Mouse (Mus musculus) limb, embryonic 12.5 days (tissue): ENCODE measurements around the gene Hyal1. TPM values are rescaled to one million over a fixed set of nuclear protein-coding genes. Genes with fewer than 3 reads are reported as not detected.

Experiments used
- ATAC-seq: fragments of 200-750 bp; cut with Nextera tagmentation; 2 replicates; pipeline ENCODE4 v1.8.0; 2017; ENCODE audit warnings: low read depth, moderate TSS enrichment; ENCODE audit not compliant: insufficient number of reproducible peaks, insufficient read depth, low FRiP score, low TSS enrichment
- H3K27ac ChIP-seq: fragments of 300-500 bp; sonication (generic); 2 replicates; pipeline ENCODE4 v1.5.1; 2016; ENCODE audit warnings: mild to moderate bottlenecking, moderate library complexity
- H3K27me3 ChIP-seq: fragments of 300-500 bp; sonication (generic); 2 replicates; pipeline ENCODE4 v1.6.1; 2016; ENCODE audit warnings: mild to moderate bottlenecking, moderate library complexity
- H3K36me3 ChIP-seq: fragments of 300-500 bp; sonication (generic); 2 replicates; pipeline ENCODE4 v1.6.1; 2016; ENCODE audit warnings: mild to moderate bottlenecking, moderate library complexity
- H3K4me1 ChIP-seq: fragments of 300-500 bp; sonication (generic); replicated peaks from 2 replicates; pipeline ENCODE4 v1.6.1; 2016
- H3K4me2 ChIP-seq: fragments of 300-500 bp; sonication (generic); 2 replicates; pipeline ENCODE4 v1.6.1; 2016; ENCODE audit warnings: mild to moderate bottlenecking, moderate library complexity
- H3K4me3 ChIP-seq: fragments of 300-500 bp; sonication (generic); replicated peaks from 2 replicates; pipeline ENCODE4 v1.5.1; 2016; ENCODE audit warnings: mild to moderate bottlenecking
- H3K9ac ChIP-seq: fragments of 300-500 bp; sonication (generic); replicated peaks from 2 replicates; pipeline ENCODE4 v1.6.1; 2016; ENCODE audit warnings: mild to moderate bottlenecking, moderate library complexity
- H3K9me3 ChIP-seq: fragments of 300-500 bp; sonication (generic); 2 replicates; pipeline ENCODE4 v1.6.1; 2016; ENCODE audit warnings: mild to moderate bottlenecking, moderate library complexity
- WGBS: fragments of 180-500 bp; shearing (Covaris S2); methylation state at CpG from one replicate; pipeline ENCODE4 v1.1.7; 2016; 5-methylcytosine and 5-hydroxymethylcytosine counted together
- polyA plus RNA-seq: library from polyadenylated mRNA; unstranded; fragments of >200 nt; fragmentation: Nextera tagmentation; extraction: Ambion mirVana; gene quantifications from 2 replicates; pipeline ENCODE4 v1.2.1, GENCODE M21; 2016

The Hyal1 gene
- polyA plus RNA-seq: 13.7 and 14.9 TPM in 2 replicates

GRCm38 (mm10) chr9:107576357-107577107 lies at the start of gene Hyal1:
Gene Hyal1 (plus strand): TSS chr9:107576927.
- Histone ChIP-seq H3K9ac (peak within 1 kb of the TSS; percentile 57), H3K36me3 (peaks cover 36% of the 10 kb centered on the region), H3K4me1 (peaks cover 53% of the 10 kb centered on the region), H3K9me3 (no peaks in the 10 kb centered on the region), H3K4me3 (peak within 1 kb of the TSS; percentile 38), H3K27ac (peak within 1 kb of the TSS; percentile 83), H3K4me2 (peak within 1 kb of the TSS; percentile 56), H3K27me3 (no peaks in the 10 kb centered on the region)
- peak; percentile 59 for ATAC-seq
- 23% methylated on average over 16 of the region's 16 CpGs for WGBS

DNA sequence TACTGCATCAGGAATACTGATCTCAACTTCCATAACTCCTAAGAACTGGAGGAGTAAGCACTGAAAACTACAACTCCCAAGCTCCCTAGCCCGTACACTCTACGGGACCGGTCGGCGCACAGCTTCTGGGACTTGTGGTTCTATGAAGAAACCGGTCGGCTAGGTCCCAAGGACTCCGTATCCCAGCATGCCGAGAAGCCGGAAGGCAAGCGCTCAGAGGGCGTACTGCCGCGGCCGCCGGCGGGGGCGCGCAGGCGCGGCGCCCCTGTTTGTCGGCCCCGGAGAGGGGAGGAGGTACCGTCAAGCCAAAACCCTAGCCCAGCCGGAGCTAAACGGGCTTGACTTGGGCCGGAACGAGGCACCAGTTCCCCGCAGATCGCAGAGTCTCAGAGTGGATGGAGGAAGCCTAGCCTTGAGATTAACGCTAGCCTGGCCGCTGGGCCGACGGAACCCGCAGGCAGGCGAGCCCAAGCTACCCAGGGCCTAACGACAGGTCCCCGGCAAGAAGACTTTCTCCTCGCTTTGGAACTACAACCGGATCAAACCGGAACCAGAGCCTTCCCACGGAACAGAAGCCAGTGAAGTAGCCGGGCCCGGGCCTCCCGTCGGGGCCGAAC lies 42.8 kb upstream of the Hyal1 start, which contains the start of gene Tmem115:
TSS of gene Tmem115 (plus strand) at position 155 of the 617 bp plus-strand sequence.
- Histone ChIP-seq H3K4me1 (peaks cover 27% of the 10 kb centered on the region), H3K4me3 (peak within 1 kb of the TSS; percentile 76), H3K27me3 (peaks cover 8% of the 10 kb centered on the region; the same call in 1 of the 2 replicates), H3K9ac (peak within 1 kb of the TSS; percentile 81), H3K9me3 (no peaks in the 10 kb centered on the region), H3K27ac (peak within 1 kb of the TSS; percentile 60; the same call in 1 of the 2 replicates), H3K4me2 (peak within 1 kb of the TSS; percentile 99), H3K36me3 (peaks cover 25% of the 10 kb centered on the region)
- WGBS: under 1% methylated on average over 48 of the region's 48 CpGs
- ATAC-seq: peak; percentile 99

- peaks cover 8% of the 10 kb centered on the region; the same call in 1 of the 2 replicates for H3K27me3 ChIP-seq
- ATAC-seq: no peak
- peak overlapping the region; percentile 99 for H3K4me2 ChIP-seq
- H3K27ac ChIP-seq: peak overlapping the region; percentile 60; the same call in 1 of the 2 replicates
- H3K9me3 ChIP-seq: no peaks in the 10 kb centered on the region
- under 1% methylated on average over 40 of the region's 40 CpGs for WGBS
- peaks cover 32% of the 10 kb centered on the region for H3K36me3 ChIP-seq
- H3K4me1 ChIP-seq: peaks cover 27% of the 10 kb centered on the region
- H3K4me3 ChIP-seq: peak overlapping the region; percentile 76
- peak overlapping the region; percentile 81 for H3K9ac ChIP-seq
Observed at GRCm38 (mm10) chr9:107534408-107535202, 42.1 kb upstream of the Hyal1 start.

GRCm38 (mm10) chr9:107538231-107538630 lies 38.5 kb upstream of the Hyal1 start:
- H3K4me2 ChIP-seq: no peak overlapping the region
- H3K9ac ChIP-seq: no peak overlapping the region
- H3K27ac ChIP-seq: no peak overlapping the region
- no peaks in the 10 kb centered on the region for H3K27me3 ChIP-seq
- ATAC-seq: no peak
- H3K4me1 ChIP-seq: peaks cover 46% of the 10 kb centered on the region
- peaks cover 39% of the 10 kb centered on the region for H3K36me3 ChIP-seq
- no peaks in the 10 kb centered on the region for H3K9me3 ChIP-seq
- WGBS: 95% methylated on average over 7 of the region's 7 CpGs
- H3K4me3 ChIP-seq: no peak overlapping the region

DNA sequence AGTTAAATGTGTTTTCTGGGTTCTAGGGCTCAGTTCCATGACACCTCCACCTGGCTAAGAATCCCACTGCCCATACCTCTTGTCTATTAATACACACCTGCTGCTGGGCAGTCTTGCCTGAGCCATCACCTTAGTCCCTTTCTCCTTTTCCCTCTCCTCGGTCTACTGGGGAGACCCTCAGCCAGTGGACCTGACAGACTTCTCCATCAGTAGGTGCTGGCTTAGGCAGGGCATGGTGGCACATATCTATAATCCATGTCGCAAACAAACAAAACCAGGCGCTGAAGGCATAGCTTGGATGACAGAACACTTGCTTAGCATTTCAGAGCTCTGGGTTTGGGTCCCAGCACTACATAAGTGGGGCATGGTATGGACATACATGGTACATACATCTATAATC lies 38.0 kb upstream of the Hyal1 start:
- H3K9ac ChIP-seq: no peak overlapping the region
- H3K4me2 ChIP-seq: no peak overlapping the region
- peaks cover 46% of the 10 kb centered on the region for H3K4me1 ChIP-seq
- WGBS: 92% methylated on average over 3 of the region's 3 CpGs
- ATAC-seq: no peak
- H3K36me3 ChIP-seq: peaks cover 44% of the 10 kb centered on the region
- H3K9me3 ChIP-seq: no peaks in the 10 kb centered on the region
- no peak overlapping the region for H3K4me3 ChIP-seq
- no peak overlapping the region for H3K27ac ChIP-seq
- no peaks in the 10 kb centered on the region for H3K27me3 ChIP-seq

DNA sequence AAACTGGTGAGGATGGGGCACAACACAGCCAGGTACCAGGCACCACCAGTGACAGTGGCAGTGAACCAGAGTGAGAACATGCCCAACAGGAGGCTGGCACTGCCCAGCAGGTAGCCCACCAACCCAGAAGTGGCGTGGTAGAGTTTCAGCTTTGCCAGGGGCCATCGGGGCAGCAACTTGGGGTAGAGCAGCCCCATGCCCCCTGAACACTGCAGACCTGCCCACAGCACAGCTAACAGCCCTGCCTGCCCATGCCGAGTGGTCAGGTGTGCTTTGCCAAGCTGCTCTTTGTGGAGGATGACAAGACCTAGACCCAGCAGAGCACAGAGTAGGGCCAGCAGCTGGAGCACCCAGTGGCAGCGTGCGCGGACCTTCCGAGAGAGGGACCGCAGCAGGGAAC lies 36.8 kb upstream of the Hyal1 start:
- Histone ChIP-seq H3K27me3 (no peaks in the 10 kb centered on the region), H3K4me3 (no peak overlapping the region), H3K4me1 (peaks cover 46% of the 10 kb centered on the region), H3K27ac (no peak overlapping the region), H3K9me3 (no peaks in the 10 kb centered on the region), H3K9ac (no peak overlapping the region), H3K4me2 (no peak overlapping the region), H3K36me3 (peaks cover 56% of the 10 kb centered on the region)
- WGBS: 91% methylated on average over 8 of the region's 8 CpGs
- ATAC-seq: no peak

GRCm38 (mm10) chr9:107540420-107540819 lies 36.3 kb upstream of the Hyal1 start:
- Histone ChIP-seq H3K4me1 (peaks cover 41% of the 10 kb centered on the region), H3K4me3 (0 out of 2 replicates have a peak overlapping the region, but pooled peaks have one; percentile 60), H3K9me3 (no peaks in the 10 kb centered on the region), H3K36me3 (peaks cover 61% of the 10 kb centered on the region), H3K9ac (no peak overlapping the region), H3K27me3 (no peaks in the 10 kb centered on the region), H3K27ac (no peak overlapping the region), H3K4me2 (peak overlapping the region; percentile 83)
- WGBS: 74% methylated on average over 4 of the region's 4 CpGs
- no peak for ATAC-seq

- Histone ChIP-seq H3K9me3 (no peaks in the 10 kb centered on the region), H3K27me3 (no peaks in the 10 kb centered on the region), H3K4me3 (peak overlapping the region; percentile 60), H3K27ac (no peak overlapping the region), H3K4me1 (peaks cover 39% of the 10 kb centered on the region), H3K36me3 (peaks cover 61% of the 10 kb centered on the region), H3K4me2 (peak overlapping the region; percentile 83), H3K9ac (no peak overlapping the region; the same call in 1 of the 2 replicates)
- WGBS: 32% methylated on average over 10 of the region's 10 CpGs
- no peak for ATAC-seq
Observed at GRCm38 (mm10) chr9:107541005-107541404, 35.7 kb upstream of the Hyal1 start.

GRCm38 (mm10) chr9:107541474-107542351 lies 35.0 kb upstream of the Hyal1 start, which contains the start of the genes Cyb561d2 and Nprl2:
Gene Cyb561d2 (minus strand): TSS chr9:107542193.
Gene Nprl2 (plus strand): TSS chr9:107542226.
- H3K9ac ChIP-seq: peak within 1 kb of the TSS; percentile 57
- WGBS: under 1% methylated on average over 46 of the region's 46 CpGs
- peak; percentile 76 for ATAC-seq
- peaks cover 58% of the 10 kb centered on the region for H3K36me3 ChIP-seq
- peaks cover 39% of the 10 kb centered on the region for H3K4me1 ChIP-seq
- H3K4me2 ChIP-seq: peak within 1 kb of the TSS; percentile 83
- no peaks in the 10 kb centered on the region for H3K27me3 ChIP-seq
- no peaks in the 10 kb centered on the region for H3K9me3 ChIP-seq
- no peak within 1 kb of the TSS for H3K27ac ChIP-seq
- peak within 1 kb of the TSS; percentile 60 for H3K4me3 ChIP-seq

- WGBS: under 1% methylated on average over 11 of the region's 11 CpGs
- peak; percentile 17; the same call in 1 of the 2 replicates for ATAC-seq
- H3K9me3 ChIP-seq: no peaks in the 10 kb centered on the region
- H3K9ac ChIP-seq: peak overlapping the region; percentile 57
- H3K36me3 ChIP-seq: peaks cover 52% of the 10 kb centered on the region
- H3K27ac ChIP-seq: no peak overlapping the region
- no peaks in the 10 kb centered on the region for H3K27me3 ChIP-seq
- H3K4me2 ChIP-seq: peak overlapping the region; percentile 83
- H3K4me1 ChIP-seq: peaks cover 39% of the 10 kb centered on the region
- peak overlapping the region; percentile 60 for H3K4me3 ChIP-seq
Observed at GRCm38 (mm10) chr9:107542352-107542686, 34.4 kb upstream of the Hyal1 start.
